Mouse (Mus musculus): Measurements from ENCODE around the gene Afap1.
A peak's percentile ranks its signal among the peaks of the same experiment; 100 is the strongest.

The Afap1 gene

GRCm38 (mm10) chr5:35980542-35980941 lies 87.4 kb downstream of the Afap1 start:
- DNase-seq, result no peak

GRCm38 (mm10) chr5:35981341-35981740 lies 88.2 kb downstream of the Afap1 start:
- DNase-seq, result no peak

GRCm38 (mm10) chr5:35981976-35982375 lies 88.9 kb downstream of the Afap1 start:
- peak; percentile 84 to 89 for DNase-seq

GRCm38 (mm10) chr5:35985611-35986010 lies 92.5 kb downstream of the Afap1 start:
- no peak for DNase-seq

GRCm38 (mm10) chr5:35988085-35988484 lies 95.0 kb downstream of the Afap1 start:
- DNase-seq, result no peak

- no peak for DNase-seq
These were observed 96.4 kb downstream of the Afap1 start for GRCm38 (mm10) chr5:35989506-35989905.

- peak; percentile 70 to 80 for DNase-seq
These were observed 97.0 kb downstream of the Afap1 start for GRCm38 (mm10) chr5:35989986-35990735.

GRCm38 (mm10) chr5:36003797-36004196 lies 110.7 kb downstream of the Afap1 start:
- no peak for DNase-seq

GRCm38 (mm10) chr5:36006106-36006505 lies 113.0 kb downstream of the Afap1 start:
- DNase-seq, result no peak

GRCm38 (mm10) chr5:36006586-36006985 lies 113.5 kb downstream of the Afap1 start:
- DNase-seq, result no peak

GRCm38 (mm10) chr5:36007649-36008048 lies 114.5 kb downstream of the Afap1 start:
- peak; percentile 44 to 58 for DNase-seq

GRCm38 (mm10) chr5:36009405-36009804 lies 116.3 kb downstream of the Afap1 start:
- no peak for DNase-seq

- no peak for DNase-seq
These were observed 125.2 kb downstream of the Afap1 start for GRCm38 (mm10) chr5:36018366-36018765.

- DNase-seq, result no peak
These were observed 128.0 kb downstream of the Afap1 start for GRCm38 (mm10) chr5:36021091-36021490.

GRCm38 (mm10) chr5:36022361-36022760 lies 129.2 kb downstream of the Afap1 start:
- no peak for DNase-seq

- no peak for DNase-seq
These were observed 131.0 kb downstream of the Afap1 start for GRCm38 (mm10) chr5:36024003-36024685.

GRCm38 (mm10) chr5:36025076-36025475 lies 132.0 kb downstream of the Afap1 start:
- no peak for DNase-seq

GRCm38 (mm10) chr5:36033531-36034426 lies 140.7 kb downstream of the Afap1 start:
- DNase-seq, result peak; percentile 39 to 47

GRCm38 (mm10) chr5:36039596-36039995 lies 146.5 kb downstream of the Afap1 start:
- no peak for DNase-seq

GRCm38 (mm10) chr5:36040398-36041235 lies 147.5 kb downstream of the Afap1 start:
- DNase-seq, result peak in 1 of 2 experiments; percentile 41

GRCm38 (mm10) chr5:36041236-36041562 lies 148.1 kb downstream of the Afap1 start:
- no peak for DNase-seq

GRCm38 (mm10) chr5:36041756-36042155 lies 148.6 kb downstream of the Afap1 start:
- no peak for DNase-seq
